Mouse (Mus musculus) heart, embryonic 16.5 days (tissue): ENCODE results near the gene Tubgcp2. TPM values are rescaled to one million over a fixed set of nuclear protein-coding genes. Genes with fewer than 3 reads are reported as not detected.
A peak's percentile ranks its signal among the peaks of the same experiment; 100 is the strongest.

Experiments
- ATAC-seq: fragments of 200-750 bp; cut with Nextera tagmentation; replicated peaks from 2 replicates; pipeline ENCODE4 v1.8.0; 2017; ENCODE audit warnings: moderate number of reproducible peaks; ENCODE audit not compliant: insufficient read depth, low FRiP score; ENCODE audit errors: extremely low read depth
- H3K27ac ChIP-seq: fragments of 300-500 bp; sonication (generic); 2 replicates; pipeline ENCODE4 v1.5.1; 2014; ENCODE audit warnings: mild to moderate bottlenecking, low read length, control low read depth, moderate library complexity
- H3K27me3 ChIP-seq: fragments of 300-500 bp; sonication (generic); 2 replicates; pipeline ENCODE4 v1.6.1; 2014; ENCODE audit warnings: low read length, mixed read lengths; ENCODE audit not compliant: control insufficient read depth, insufficient read depth
- H3K36me3 ChIP-seq: fragments of 300-500 bp; sonication (generic); 2 replicates; pipeline ENCODE4 v1.6.1; 2014; ENCODE audit not compliant: control insufficient read depth, insufficient read depth
- H3K4me1 ChIP-seq: fragments of 300-500 bp; sonication (generic); 2 replicates; pipeline ENCODE4 v1.6.1; 2014; ENCODE audit warnings: low read length, mixed read lengths; ENCODE audit not compliant: control insufficient read depth, insufficient read depth
- H3K4me2 ChIP-seq: fragments of 300-500 bp; sonication (generic); 2 replicates; pipeline ENCODE4 v1.6.1; 2014; ENCODE audit warnings: low read depth, mild to moderate bottlenecking, control low read depth, low read length
- H3K4me3 ChIP-seq: fragments of 300-500 bp; sonication (generic); 2 replicates; pipeline ENCODE4 v1.5.1; 2014; ENCODE audit warnings: mild to moderate bottlenecking, control low read depth, low read length
- H3K9ac ChIP-seq: fragments of 300-500 bp; sonication (generic); 2 replicates; pipeline ENCODE4 v1.6.1; 2014; ENCODE audit warnings: low read length, control low read depth
- H3K9me3 ChIP-seq: fragments of 300-500 bp; sonication (generic); replicated peaks from 2 replicates; pipeline ENCODE4 v1.6.1; 2016; ENCODE audit warnings: low read length; ENCODE audit not compliant: control insufficient read depth
- WGBS: fragments of 180-500 bp; shearing (Covaris S2); extraction: QIAGEN DNeasy Blood & Tissue Kit; methylation state at CpG from one replicate; pipeline ENCODE4 v1.1.7; 2014; 5-methylcytosine and 5-hydroxymethylcytosine counted together
- polyA plus RNA-seq: library from polyadenylated mRNA; unstranded; fragments of >200 nt; fragmentation: Nextera tagmentation; extraction: Ambion mirVana; gene quantifications from 2 replicates; pipeline ENCODE4 v1.2.1, GENCODE M21; 2015

Gene Tubgcp2
- polyA plus RNA-seq, 1 experiment from 2014 or later, result 39.9 TPM

DNA sequence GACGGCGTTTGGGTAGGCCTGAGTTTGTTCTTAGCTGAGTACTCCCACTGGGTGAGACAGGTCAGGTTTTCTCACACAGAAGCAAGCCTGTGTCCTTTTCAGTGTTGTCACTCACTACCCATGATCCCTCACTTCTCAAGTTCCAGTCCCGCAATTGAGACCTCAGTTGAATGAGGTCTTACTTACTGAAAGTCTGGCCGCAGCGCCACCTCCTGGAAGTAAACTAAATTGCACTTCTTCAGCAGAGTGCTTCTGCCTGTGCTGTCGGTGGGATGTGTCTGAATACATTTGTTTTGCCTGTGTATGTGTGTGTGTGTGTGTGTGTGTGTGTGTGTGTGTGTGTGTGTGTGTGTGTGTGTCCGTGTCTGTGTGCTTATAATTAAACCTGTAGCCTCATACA lies 26.6 kb upstream of the Tubgcp2 start:
- no peaks in the 10 kb centered on the region for H3K9me3 ChIP-seq
- H3K4me1 ChIP-seq, result 0 out of 2 replicates have a peak, but pooled peaks cover 3% of the 10 kb centered on the region
- H3K36me3 ChIP-seq, result no peaks in the 10 kb centered on the region
- no peak overlapping the region for H3K4me2 ChIP-seq
- H3K27me3 ChIP-seq, result peaks cover 81% of the 10 kb centered on the region
- no peak overlapping the region for H3K9ac ChIP-seq
- H3K4me3 ChIP-seq, result no peak overlapping the region
- WGBS, result 27% methylated on average over 7 of the region's 7 CpGs
- no peak for ATAC-seq
- H3K27ac ChIP-seq, result no peak overlapping the region

DNA sequence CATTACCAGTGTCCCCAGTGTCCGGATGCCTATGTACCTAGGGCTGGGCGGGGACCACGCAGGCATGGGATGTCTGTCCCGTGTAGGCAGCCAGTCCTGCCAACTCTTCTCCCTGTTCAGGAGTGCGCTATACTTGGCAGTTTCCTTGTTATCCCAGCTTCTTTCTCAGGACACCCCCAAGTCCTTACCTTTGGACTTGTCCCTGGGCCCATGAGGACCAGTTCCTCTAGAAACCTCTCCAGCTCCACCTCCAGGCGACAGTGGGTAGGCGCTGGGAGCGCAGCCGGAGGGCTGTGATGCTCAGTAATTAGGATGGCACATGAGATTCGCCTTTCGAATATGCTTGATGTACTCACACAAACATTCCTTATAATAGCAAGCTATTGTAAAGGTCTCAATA lies 25.8 kb upstream of the Tubgcp2 start:
- Histone ChIP-seq H3K9ac (no peak overlapping the region), H3K27me3 (peaks cover 83% of the 10 kb centered on the region), H3K4me3 (no peak overlapping the region), H3K36me3 (no peaks in the 10 kb centered on the region), H3K27ac (no peak overlapping the region), H3K9me3 (no peaks in the 10 kb centered on the region), H3K4me2 (no peak overlapping the region), H3K4me1 (0 out of 2 replicates have a peak, but pooled peaks cover 5% of the 10 kb centered on the region)
- no peak for ATAC-seq
- 15% methylated on average over 11 of the region's 11 CpGs for WGBS

DNA sequence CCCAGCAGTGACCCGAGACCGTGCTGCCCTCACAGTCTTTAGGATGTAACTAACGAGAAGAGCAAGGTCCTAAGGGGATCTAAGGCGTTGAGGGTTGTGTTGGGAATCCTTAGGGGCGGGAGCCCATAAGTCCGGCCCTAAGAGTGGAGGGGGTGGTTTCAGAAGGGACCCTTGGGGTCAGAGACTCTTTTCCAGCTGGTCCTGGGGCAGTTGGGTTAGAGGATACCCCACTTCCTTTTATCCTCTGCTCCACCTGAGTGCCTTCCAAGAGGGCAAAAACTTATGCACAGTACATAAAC lies 25.3 kb upstream of the Tubgcp2 start:
- Histone ChIP-seq H3K9ac (no peak overlapping the region), H3K9me3 (no peaks in the 10 kb centered on the region), H3K4me1 (0 out of 2 replicates have a peak, but pooled peaks cover 5% of the 10 kb centered on the region), H3K27ac (no peak overlapping the region), H3K4me2 (peak overlapping the region; percentile 57; the same call in 1 of the 2 replicates), H3K27me3 (peaks cover 88% of the 10 kb centered on the region), H3K36me3 (no peaks in the 10 kb centered on the region), H3K4me3 (peak overlapping the region; percentile 37; the same call in 1 of the 2 replicates)
- WGBS, result 3% methylated on average over 6 of the region's 6 CpGs
- no peak for ATAC-seq

DNA sequence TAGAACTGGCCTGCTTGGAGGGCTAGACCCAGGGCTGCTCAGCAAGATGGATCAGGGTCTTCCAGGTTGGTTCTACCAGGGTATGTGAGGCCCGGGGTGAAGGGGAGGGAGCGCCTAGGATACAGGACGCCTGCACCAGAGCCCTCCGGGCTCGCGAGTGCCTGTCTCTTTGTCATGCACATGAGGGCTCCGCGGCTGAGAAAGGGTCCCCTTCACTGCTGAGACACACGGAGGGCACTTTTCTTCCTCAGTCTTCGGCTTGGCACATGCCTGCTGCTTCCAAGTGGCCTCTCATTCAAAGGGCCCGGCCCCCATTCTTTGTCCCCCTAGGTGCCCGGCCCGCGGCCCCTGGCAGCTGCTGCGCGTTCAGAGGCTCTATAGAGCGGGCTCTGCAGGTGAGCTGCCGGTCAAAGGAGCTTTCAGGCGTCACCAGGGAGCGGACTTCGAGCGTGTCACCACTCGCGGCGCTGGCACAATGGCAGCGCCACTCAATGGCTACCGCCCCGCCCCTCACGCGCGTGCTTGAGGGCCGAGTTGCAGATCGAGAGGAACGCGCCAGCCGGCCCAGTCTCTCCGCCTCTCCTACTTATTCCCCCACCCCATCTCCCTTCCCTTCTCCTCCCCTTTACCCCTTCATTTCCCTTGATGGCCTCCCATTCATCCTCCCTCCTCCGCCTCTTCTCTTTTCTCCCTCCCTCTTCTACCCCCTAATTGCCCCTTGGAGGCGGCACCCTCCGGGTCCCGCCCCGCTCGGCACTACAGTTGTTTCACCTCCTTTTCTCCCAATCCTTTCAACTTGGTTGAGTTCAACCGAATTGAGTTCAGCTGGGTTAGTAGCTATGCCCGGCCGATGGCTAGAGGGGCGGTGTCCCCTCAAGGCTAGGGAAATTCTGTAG lies 24.7 kb upstream of the Tubgcp2 start:
- Histone ChIP-seq H3K4me2 (peak overlapping the region; percentile 57), H3K36me3 (no peaks in the 10 kb centered on the region), H3K27ac (no peak overlapping the region), H3K9ac (no peak overlapping the region), H3K27me3 (peaks cover 94% of the 10 kb centered on the region), H3K9me3 (no peaks in the 10 kb centered on the region), H3K4me1 (0 out of 2 replicates have a peak, but pooled peaks cover 5% of the 10 kb centered on the region), H3K4me3 (peak overlapping the region; percentile 37)
- no peak for ATAC-seq
- under 1% methylated on average over 46 of the region's 47 CpGs for WGBS

DNA sequence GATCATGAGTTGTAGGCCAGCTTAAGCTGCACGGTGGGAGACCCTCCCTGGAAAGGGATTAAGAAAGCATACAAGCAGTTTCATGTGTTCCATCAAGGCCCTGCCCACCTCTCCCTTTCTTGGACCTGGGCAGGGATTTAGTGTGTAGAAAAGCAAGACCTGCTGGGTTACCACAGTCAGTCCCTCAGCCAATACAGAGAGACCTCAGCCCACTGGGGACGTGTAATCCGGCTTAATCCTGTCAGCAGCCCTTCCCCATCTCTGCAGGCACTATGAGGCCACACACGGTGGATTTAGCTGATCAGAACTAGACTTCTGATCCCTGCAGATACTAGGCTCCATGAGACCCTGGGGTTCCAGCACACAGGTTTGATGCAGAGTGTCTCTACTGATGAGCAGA lies 23.1 kb upstream of the Tubgcp2 start:
- peaks cover 92% of the 10 kb centered on the region for H3K27me3 ChIP-seq
- no peaks in the 10 kb centered on the region for H3K36me3 ChIP-seq
- H3K4me3 ChIP-seq, result no peak overlapping the region
- H3K4me2 ChIP-seq, result no peak overlapping the region
- WGBS, result 26% methylated on average over 4 of the region's 4 CpGs
- H3K27ac ChIP-seq, result no peak overlapping the region
- 0 out of 2 replicates have a peak, but pooled peaks cover 5% of the 10 kb centered on the region for H3K4me1 ChIP-seq
- H3K9ac ChIP-seq, result no peak overlapping the region
- ATAC-seq, result no peak
- H3K9me3 ChIP-seq, result no peaks in the 10 kb centered on the region

DNA sequence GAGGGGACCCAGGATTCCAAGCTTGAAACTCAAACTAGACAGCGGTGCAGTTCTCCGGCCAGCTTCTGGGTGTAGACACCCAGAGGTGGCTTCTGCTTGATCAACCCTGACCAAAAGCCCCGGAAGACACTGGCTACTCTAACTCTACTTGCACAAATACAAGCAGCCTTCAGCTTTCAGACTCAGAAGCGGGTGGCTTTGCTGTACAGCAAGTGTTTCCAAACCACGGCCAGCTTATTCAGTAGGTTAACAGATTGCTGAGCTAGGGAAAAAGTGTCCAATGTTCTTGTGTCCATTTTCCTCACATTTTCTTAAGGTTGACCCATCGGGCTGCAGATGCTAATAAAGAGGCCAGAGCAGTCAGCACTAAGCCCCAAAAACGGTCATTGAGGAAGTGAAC lies 22.1 kb upstream of the Tubgcp2 start:
- WGBS, result 23% methylated on average over 7 of the region's 7 CpGs
- Histone ChIP-seq H3K36me3 (no peaks in the 10 kb centered on the region), H3K4me1 (0 out of 2 replicates have a peak, but pooled peaks cover 5% of the 10 kb centered on the region), H3K4me2 (peak overlapping the region; percentile 82), H3K9ac (peak overlapping the region; percentile 64; the same call in 1 of the 2 replicates), H3K4me3 (peak overlapping the region; percentile 54), H3K27ac (no peak overlapping the region), H3K27me3 (peaks cover 86% of the 10 kb centered on the region), H3K9me3 (no peaks in the 10 kb centered on the region)
- ATAC-seq, result no peak

DNA sequence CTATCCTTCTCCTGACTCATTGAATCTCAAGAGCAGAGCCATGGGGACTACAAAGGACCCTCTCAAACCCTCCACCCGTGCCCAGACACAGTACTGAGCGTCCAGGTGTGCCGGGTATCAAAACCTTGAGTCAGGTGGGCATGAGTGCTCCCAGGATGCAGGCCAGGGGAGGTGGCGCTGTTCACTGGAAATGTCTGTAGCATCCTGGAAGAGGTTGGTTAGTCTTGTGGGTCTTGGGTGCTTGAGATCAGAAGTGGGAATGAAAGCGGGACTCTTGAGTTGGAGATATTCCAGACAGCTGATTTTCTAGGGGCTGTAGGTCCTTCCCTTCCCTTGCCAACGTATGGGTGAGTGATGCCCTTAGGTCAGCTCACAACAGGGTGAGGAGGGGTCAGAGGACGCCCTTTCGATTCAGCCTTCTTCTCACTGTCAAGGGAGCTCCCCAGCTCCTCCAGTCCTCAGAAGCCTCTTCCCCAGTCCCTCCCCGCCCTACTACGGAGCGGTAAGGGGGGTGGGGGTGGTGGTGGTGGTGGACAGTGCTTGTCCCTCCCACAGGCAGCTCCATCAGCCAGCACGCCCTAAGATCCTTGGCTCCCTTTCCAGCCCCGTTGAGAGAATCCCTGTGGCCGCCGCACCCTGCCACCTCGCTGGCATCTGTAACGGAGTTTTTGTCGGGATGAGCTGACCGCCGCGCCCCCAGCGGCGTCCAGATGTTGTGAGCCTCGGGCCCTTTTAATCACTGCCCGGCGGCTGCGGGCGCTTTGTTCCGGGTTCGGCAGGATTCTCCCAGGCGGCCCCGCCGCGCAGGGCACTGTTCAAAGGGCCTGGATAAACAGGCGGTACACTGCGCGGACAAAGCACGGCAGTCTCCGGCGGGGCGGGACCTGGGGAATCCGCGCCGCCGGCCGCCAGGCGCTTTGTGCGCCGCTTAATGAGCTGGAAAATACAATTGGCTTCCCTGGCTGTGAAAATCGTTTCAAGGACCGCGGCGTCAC lies 21.2 kb upstream of the Tubgcp2 start:
- Histone ChIP-seq H3K4me1 (0 out of 2 replicates have a peak, but pooled peaks cover 5% of the 10 kb centered on the region), H3K36me3 (no peaks in the 10 kb centered on the region), H3K27ac (no peak overlapping the region), H3K27me3 (peaks cover 88% of the 10 kb centered on the region), H3K9me3 (no peaks in the 10 kb centered on the region), H3K4me3 (peak overlapping the region; percentile 54), H3K9ac (peak overlapping the region; percentile 64), H3K4me2 (peak overlapping the region; percentile 82)
- ATAC-seq, result no peak
- WGBS, result 3% methylated on average over 53 of the region's 53 CpGs

DNA sequence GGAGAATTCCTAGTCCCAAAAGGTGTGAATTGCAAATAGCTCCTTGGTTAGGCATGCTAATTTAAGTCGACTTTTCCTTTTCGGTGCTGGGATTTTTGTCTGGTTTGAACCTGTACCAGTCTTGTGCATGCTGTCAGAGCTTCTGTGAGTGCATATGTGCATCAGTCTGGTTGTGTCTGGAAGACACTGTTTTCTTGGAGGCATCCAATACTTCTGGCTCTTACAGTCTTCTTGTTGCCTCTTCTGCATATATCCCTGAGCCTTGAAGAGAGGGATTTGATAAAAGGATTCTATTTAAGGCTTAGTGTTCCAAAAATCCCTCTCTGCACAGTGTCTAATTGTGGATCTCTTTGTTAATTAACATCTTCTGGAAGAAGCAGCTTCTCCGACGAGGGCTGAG lies 17.7 kb upstream of the Tubgcp2 start:
- no peak overlapping the region for H3K27ac ChIP-seq
- WGBS, result 62% methylated on average over 4 of the region's 4 CpGs
- peaks cover 88% of the 10 kb centered on the region for H3K27me3 ChIP-seq
- peaks cover 10% of the 10 kb centered on the region for H3K4me1 ChIP-seq
- H3K4me2 ChIP-seq, result no peak overlapping the region
- no peaks in the 10 kb centered on the region for H3K36me3 ChIP-seq
- no peaks in the 10 kb centered on the region for H3K9me3 ChIP-seq
- H3K9ac ChIP-seq, result no peak overlapping the region
- H3K4me3 ChIP-seq, result no peak overlapping the region
- no peak for ATAC-seq
